Mouse (Mus musculus) limb, embryonic 12.5 days (tissue): ENCODE data around the gene Cd247. TPM values are rescaled to one million over a fixed set of nuclear protein-coding genes. Genes with fewer than 3 reads are reported as not detected.

Source experiments
- ATAC-seq: fragments of 200-750 bp; cut with Nextera tagmentation; 2 replicates; pipeline ENCODE4 v1.8.0; 2017; ENCODE audit warnings: low read depth, moderate TSS enrichment; ENCODE audit not compliant: insufficient number of reproducible peaks, insufficient read depth, low FRiP score, low TSS enrichment
- H3K27ac ChIP-seq: fragments of 300-500 bp; sonication (generic); 2 replicates; pipeline ENCODE4 v1.5.1; 2016; ENCODE audit warnings: mild to moderate bottlenecking, moderate library complexity
- H3K27me3 ChIP-seq: fragments of 300-500 bp; sonication (generic); 2 replicates; pipeline ENCODE4 v1.6.1; 2016; ENCODE audit warnings: mild to moderate bottlenecking, moderate library complexity
- H3K36me3 ChIP-seq: fragments of 300-500 bp; sonication (generic); 2 replicates; pipeline ENCODE4 v1.6.1; 2016; ENCODE audit warnings: mild to moderate bottlenecking, moderate library complexity
- H3K4me1 ChIP-seq: fragments of 300-500 bp; sonication (generic); replicated peaks from 2 replicates; pipeline ENCODE4 v1.6.1; 2016
- H3K4me2 ChIP-seq: fragments of 300-500 bp; sonication (generic); 2 replicates; pipeline ENCODE4 v1.6.1; 2016; ENCODE audit warnings: mild to moderate bottlenecking, moderate library complexity
- H3K4me3 ChIP-seq: fragments of 300-500 bp; sonication (generic); replicated peaks from 2 replicates; pipeline ENCODE4 v1.5.1; 2016; ENCODE audit warnings: mild to moderate bottlenecking
- H3K9ac ChIP-seq: fragments of 300-500 bp; sonication (generic); replicated peaks from 2 replicates; pipeline ENCODE4 v1.6.1; 2016; ENCODE audit warnings: mild to moderate bottlenecking, moderate library complexity
- H3K9me3 ChIP-seq: fragments of 300-500 bp; sonication (generic); 2 replicates; pipeline ENCODE4 v1.6.1; 2016; ENCODE audit warnings: mild to moderate bottlenecking, moderate library complexity
- WGBS: fragments of 180-500 bp; shearing (Covaris S2); methylation state at CpG from one replicate; pipeline ENCODE4 v1.1.7; 2016; 5-methylcytosine and 5-hydroxymethylcytosine counted together
- polyA plus RNA-seq: library from polyadenylated mRNA; unstranded; fragments of >200 nt; fragmentation: Nextera tagmentation; extraction: Ambion mirVana; gene quantifications from 2 replicates; pipeline ENCODE4 v1.2.1, GENCODE M21; 2016

Gene Cd247
- polyA plus RNA-seq, 1 experiment from 2014 or later = 1.4 TPM

GRCm38 (mm10) chr1:165922488-165922887 lies 134.0 kb downstream of the Cd247 start:
- WGBS = 72% methylated on average over 1 of the region's 1 CpGs
- no peak for ATAC-seq
- Histone ChIP-seq H3K4me2 (no peak overlapping the region), H3K9ac (no peak overlapping the region), H3K4me1 (no peaks in the 10 kb centered on the region), H3K36me3 (no peaks in the 10 kb centered on the region), H3K27me3 (no peaks in the 10 kb centered on the region), H3K9me3 (no peaks in the 10 kb centered on the region), H3K27ac (no peak overlapping the region), H3K4me3 (no peak overlapping the region)

- Histone ChIP-seq H3K9ac (no peak overlapping the region), H3K4me2 (no peak overlapping the region), H3K27me3 (no peaks in the 10 kb centered on the region), H3K9me3 (no peaks in the 10 kb centered on the region), H3K36me3 (no peaks in the 10 kb centered on the region), H3K4me1 (no peaks in the 10 kb centered on the region), H3K27ac (no peak overlapping the region), H3K4me3 (no peak overlapping the region)
- no peak for ATAC-seq
- WGBS = 93% methylated on average over 2 of the region's 2 CpGs
Measured at GRCm38 (mm10) chr1:165925207-165925606, 136.7 kb downstream of the Cd247 start.

Other genes starting within 250 kb of the Cd247 start
- 172 and 173 TPM in 2 replicates for gene Mpzl1, start 154.1 kb upstream of the Cd247 start, polyA plus RNA-seq
- gene Rcsd1, start 78.9 kb upstream of the Cd247 start, polyA plus RNA-seq = 10.8 and 13.4 TPM in 2 replicates
- 35.3 and 40.5 TPM in 2 replicates for gene Creg1, start 24.9 kb upstream of the Cd247 start, polyA plus RNA-seq
- gene Pou2f1, start 214.0 kb downstream of the Cd247 start, polyA plus RNA-seq = 17.0 and 18.5 TPM in 2 replicates